Mouse (Mus musculus) C2C12 (cell line): ENCODE results near the gene Piwil1.

Experiments
- CTCF ChIP-seq: IDR thresholded peaks from one replicate; pipeline ENCODE4 v1.5.1; 2011; ENCODE audit not compliant: control insufficient read depth, insufficient read depth, insufficient read length
- MAX ChIP-seq: IDR thresholded peaks from one replicate; pipeline ENCODE4 v1.6.1; 2011; ENCODE audit warnings: mild to moderate bottlenecking, control low read depth
- MYOD1 ChIP-seq: IDR thresholded peaks from one replicate; pipeline ENCODE4 v1.6.1; 2011; ENCODE audit warnings: low read depth; ENCODE audit not compliant: control insufficient read depth, insufficient read length

GRCm38 (mm10) chr5:128746261-128746660, 43.9 kb downstream of the Piwil1 start:
- TF ChIP-seq MAX (no peak), MYOD1 (no peak), CTCF (no peak)
